Mouse (Mus musculus) CH12.LX (cell line): ENCODE measurements around the gene Shld2.

ENCODE experiments used
- CTCF ChIP-seq, 2 experiments: IDR thresholded peaks in 1 of 2; conservative IDR thresholded peaks in 1 of 2; 2 replicates each; pipeline ENCODE4 v1.5.1; 2011 to 2012; ENCODE audit warnings: low read depth in 2 of 2, low read length in 2 of 2, improper control_type of control experiment in 1 of 2, inconsistent platforms in 1 of 2, mild to moderate bottlenecking in 1 of 2, moderate library complexity in 1 of 2
- EP300 ChIP-seq: IDR thresholded peaks from 2 replicates; pipeline ENCODE4 v1.6.1; 2011; ENCODE audit warnings: low read length, improper control_type of control experiment
- MAFK ChIP-seq: IDR thresholded peaks from 2 replicates; pipeline ENCODE4 v1.6.1; 2011; ENCODE audit warnings: low read length, improper control_type of control experiment; ENCODE audit not compliant: insufficient replicate concordance
- MAX ChIP-seq: IDR thresholded peaks from 2 replicates; pipeline ENCODE4 v1.6.1; 2011; ENCODE audit warnings: low read length, improper control_type of control experiment
- POLR2A ChIP-seq: IDR thresholded peaks from 2 replicates; pipeline ENCODE4 v1.6.1; 2011; ENCODE audit warnings: low read depth, mild to moderate bottlenecking, improper control_type of control experiment, low read length
- ZC3H11A ChIP-seq: IDR thresholded peaks from 2 replicates; pipeline ENCODE4 v1.6.1; 2012; ENCODE audit warnings: low read depth, mild to moderate bottlenecking, inconsistent platforms, low read length, improper control_type of control experiment

DNA sequence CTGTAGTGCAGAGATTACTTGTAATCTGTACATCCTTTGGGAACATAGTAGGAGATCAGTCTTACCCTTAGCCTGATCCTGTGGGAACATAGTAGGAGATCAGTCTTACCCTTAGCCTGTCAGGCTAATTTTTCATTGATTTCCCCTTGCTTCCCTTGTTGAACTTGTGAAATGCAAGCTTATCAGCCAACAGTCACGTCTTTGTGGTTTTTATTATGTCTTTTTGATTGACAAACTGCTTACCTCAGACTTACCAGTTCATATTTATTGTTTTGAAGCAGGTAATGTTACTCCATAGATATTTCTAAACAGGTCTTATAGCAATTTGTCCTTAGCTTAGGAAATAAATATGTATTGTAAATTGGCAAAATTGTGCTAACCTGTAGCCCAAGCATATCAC, 17.3 kb upstream of the Shld2 start:
- TF ChIP-seq EP300 = no peak
- TF ChIP-seq MAFK = no peak
- no peak for TF ChIP-seq CTCF (conservative IDR thresholded peaks at IDR 0.05 in 1 of 2, IDR thresholded peaks at IDR 0.05 in 1 of 2; ENCODE audit: low read depth in 2 of 2, low read length in 2 of 2)
- TF ChIP-seq ZC3H11A = no peak
- no peak for TF ChIP-seq POLR2A
- TF ChIP-seq MAX = no peak
